Mouse (Mus musculus): ENCODE results near the gene Srrm3. TPM values are rescaled to one million over a fixed set of nuclear protein-coding genes. Genes with fewer than 3 reads are reported as not detected.

The Srrm3 gene
- total and polyA plus RNA-seq, 2 experiments: not detected

DNA sequence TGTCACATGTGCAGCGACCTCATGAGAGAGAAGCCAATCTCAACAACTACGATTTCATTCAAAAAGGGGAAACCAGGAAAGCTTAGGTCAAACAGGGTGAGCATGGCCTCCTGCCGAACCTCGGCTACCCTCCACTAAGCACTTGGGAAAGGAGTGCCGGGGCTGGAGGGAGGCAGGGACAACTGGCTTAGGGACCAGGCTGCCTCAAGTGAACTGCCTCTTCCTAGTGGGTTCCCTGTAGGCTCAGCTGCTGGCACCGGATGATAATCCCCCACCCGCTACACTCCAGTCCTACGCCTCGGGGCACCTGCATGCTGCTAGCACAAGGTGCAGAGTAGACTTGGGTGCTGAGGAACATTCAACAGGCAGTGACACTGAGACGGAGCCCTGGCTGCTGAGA, 103.0 kb downstream of the Srrm3 start:
- Histone ChIP-seq H3K4me3 (ENCODE audit: insufficient read depth, low read depth, low read length) (no peak overlapping the region), H3K36me3 (ENCODE audit: control insufficient read depth, insufficient read depth, low read length) (peaks cover 5% of the 10 kb centered on the region; the same call in 1 of the 2 replicates), H3K79me2 (ENCODE audit: control insufficient read depth, insufficient read depth, low read length) (peaks cover 8% of the 10 kb centered on the region; the same call in 1 of the 2 replicates), H3K27me3 (ENCODE audit: control insufficient read depth, insufficient read depth, low read length) (no peaks in the 10 kb centered on the region), H3K27ac (replicated peaks; ENCODE audit: insufficient read depth, low read depth, low read length) (peak overlapping the region; percentile 81; the same call in 1 of the 2 replicates), H3K4me1 (ENCODE audit: control insufficient read depth, insufficient read depth, low read length) (peaks cover 43% of the 10 kb centered on the region), H3K9ac (ENCODE audit: low read depth, low read length) (no peak overlapping the region)
- WGBS: 64% methylated on average over 10 of the region's 10 CpGs
- TF ChIP-seq POLR2A (IDR thresholded peaks at IDR 0.05; ENCODE audit: extremely low read depth, insufficient read depth, low read length) (no peak), CTCF (IDR thresholded peaks at IDR 0.05; ENCODE audit: low read depth, low read length) (no peak)
- peak; percentile 43 for DNase-seq (ENCODE audit: extremely low read depth, low read depth, low spot score)

DNA sequence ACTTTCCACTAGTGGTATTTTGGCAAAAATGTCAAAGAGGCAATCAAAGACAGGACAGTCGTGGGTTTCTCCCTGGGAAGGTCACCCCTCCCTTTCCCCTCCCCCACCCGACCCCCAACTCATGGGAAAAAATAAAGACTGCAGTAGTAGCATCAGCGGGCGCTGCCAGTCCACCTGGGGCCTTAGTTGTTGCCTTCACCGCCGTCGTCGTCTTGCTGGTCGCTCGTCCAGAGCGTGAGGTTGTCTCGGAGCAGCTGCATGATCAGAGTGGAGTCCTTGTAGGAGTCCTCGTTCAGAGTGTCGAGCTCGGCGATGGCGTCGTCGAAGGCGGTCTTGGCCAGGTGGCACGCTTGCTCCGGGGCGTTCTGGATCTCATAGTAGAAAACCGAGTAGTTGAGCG, 104.1 kb downstream of the Srrm3 start:
- no peak for DNase-seq (ENCODE audit: extremely low read depth, low read depth, low spot score)

DNA sequence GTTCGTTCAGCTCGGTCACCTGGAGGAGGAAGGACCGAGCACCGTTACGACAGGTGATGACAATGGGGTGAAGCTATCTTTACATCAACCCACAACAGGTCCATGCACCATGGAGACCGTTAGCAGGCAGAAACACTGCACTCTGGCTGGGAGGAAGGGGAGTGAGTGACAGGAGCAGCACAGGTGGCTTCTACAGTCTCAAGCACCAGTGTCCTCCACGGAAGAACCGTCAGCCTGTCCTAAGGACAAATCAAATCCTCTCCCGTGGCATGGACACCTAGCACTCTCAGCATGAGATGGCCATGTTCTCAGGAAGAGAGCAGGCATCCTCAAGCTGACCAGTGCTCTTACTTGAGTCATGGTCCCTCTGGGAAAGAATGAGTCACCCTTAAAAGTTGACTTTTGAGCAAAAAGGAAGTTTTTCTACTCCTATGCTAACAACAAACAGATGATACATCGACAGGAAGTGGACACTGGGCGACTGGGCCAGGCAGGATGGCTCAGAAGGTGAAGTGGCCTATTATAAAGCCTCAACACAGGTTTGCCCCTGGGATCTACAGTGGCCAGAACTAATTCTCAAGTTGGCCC, 105.0 kb downstream of the Srrm3 start:
- H3K27me3 ChIP-seq (ENCODE audit: control insufficient read depth, insufficient read depth, low read length): no peaks in the 10 kb centered on the region
- DNase-seq (ENCODE audit: extremely low read depth, low read depth, low spot score): no peak
- peaks cover 5% of the 10 kb centered on the region; the same call in 1 of the 2 replicates for H3K36me3 ChIP-seq (ENCODE audit: control insufficient read depth, insufficient read depth, low read length)
- H3K27ac ChIP-seq (replicated peaks; ENCODE audit: insufficient read depth, low read depth, low read length): no peak overlapping the region
- TF ChIP-seq POLR2A (IDR thresholded peaks at IDR 0.05; ENCODE audit: extremely low read depth, insufficient read depth, low read length) (no peak), CTCF (IDR thresholded peaks at IDR 0.05; ENCODE audit: low read depth, low read length) (no peak)
- H3K79me2 ChIP-seq (ENCODE audit: control insufficient read depth, insufficient read depth, low read length): peaks cover 13% of the 10 kb centered on the region; the same call in 1 of the 2 replicates
- no peak overlapping the region for H3K4me3 ChIP-seq (ENCODE audit: insufficient read depth, low read depth, low read length)
- 85% methylated on average over 11 of the region's 11 CpGs for WGBS
- H3K4me1 ChIP-seq (ENCODE audit: control insufficient read depth, insufficient read depth, low read length): peaks cover 50% of the 10 kb centered on the region
- no peak overlapping the region for H3K9ac ChIP-seq (ENCODE audit: low read depth, low read length)

More for the DNA sequence above, 104.1 kb downstream of the Srrm3 start:
- peaks cover 12% of the 10 kb centered on the region; the same call in 1 of the 2 replicates for H3K79me2 ChIP-seq (ENCODE audit: control insufficient read depth, insufficient read depth, low read length)
- no peaks in the 10 kb centered on the region for H3K27me3 ChIP-seq (ENCODE audit: control insufficient read depth, insufficient read depth, low read length)
- H3K4me3 ChIP-seq (ENCODE audit: insufficient read depth, low read depth, low read length): no peak overlapping the region
- peaks cover 5% of the 10 kb centered on the region; the same call in 1 of the 2 replicates for H3K36me3 ChIP-seq (ENCODE audit: control insufficient read depth, insufficient read depth, low read length)
- no peak overlapping the region for H3K9ac ChIP-seq (ENCODE audit: low read depth, low read length)
- WGBS: 90% methylated on average over 25 of the region's 25 CpGs
- H3K4me1 ChIP-seq (ENCODE audit: control insufficient read depth, insufficient read depth, low read length): peaks cover 50% of the 10 kb centered on the region
- TF ChIP-seq CTCF (IDR thresholded peaks at IDR 0.05; ENCODE audit: low read depth, low read length) (no peak), POLR2A (IDR thresholded peaks at IDR 0.05; ENCODE audit: extremely low read depth, insufficient read depth, low read length) (no peak)
- H3K27ac ChIP-seq (replicated peaks; ENCODE audit: insufficient read depth, low read depth, low read length): no peak overlapping the region

DNA sequence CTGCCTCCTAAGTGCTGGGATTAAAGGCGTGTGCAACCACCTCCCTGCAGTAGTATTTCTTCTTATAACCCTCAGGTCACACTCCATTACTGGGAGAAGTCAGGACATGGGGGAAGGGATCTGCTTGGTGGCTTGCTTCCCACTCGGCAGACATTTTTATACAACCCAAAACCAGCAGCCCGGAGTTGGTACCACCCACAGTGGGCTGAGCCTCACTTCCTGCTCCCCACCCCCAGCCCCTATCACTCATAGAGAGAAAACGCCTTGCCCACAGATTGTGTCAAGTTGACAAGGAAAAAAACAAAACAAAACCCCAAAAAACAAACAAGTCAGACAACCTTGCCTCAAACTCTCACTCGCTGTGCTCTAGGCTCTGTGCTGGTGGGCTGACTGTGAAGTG, 106.5 kb downstream of the Srrm3 start:
- Histone ChIP-seq H3K27ac (replicated peaks; ENCODE audit: insufficient read depth, low read depth, low read length) (no peak overlapping the region; the same call in 1 of the 2 replicates), H3K36me3 (ENCODE audit: control insufficient read depth, insufficient read depth, low read length) (peaks cover 5% of the 10 kb centered on the region; the same call in 1 of the 2 replicates), H3K79me2 (ENCODE audit: control insufficient read depth, insufficient read depth, low read length) (peaks cover 16% of the 10 kb centered on the region; the same call in 1 of the 2 replicates), H3K9ac (ENCODE audit: low read depth, low read length) (no peak overlapping the region), H3K4me1 (ENCODE audit: control insufficient read depth, insufficient read depth, low read length) (peaks cover 43% of the 10 kb centered on the region), H3K4me3 (ENCODE audit: insufficient read depth, low read depth, low read length) (no peak overlapping the region), H3K27me3 (ENCODE audit: control insufficient read depth, insufficient read depth, low read length) (no peaks in the 10 kb centered on the region)
- DNase-seq (ENCODE audit: extremely low read depth, low read depth, low spot score): no peak
- WGBS: 62% methylated on average over 5 of the region's 5 CpGs
- TF ChIP-seq CTCF (IDR thresholded peaks at IDR 0.05; ENCODE audit: low read depth, low read length) (no peak), POLR2A (IDR thresholded peaks at IDR 0.05; ENCODE audit: extremely low read depth, insufficient read depth, low read length) (no peak)

DNA sequence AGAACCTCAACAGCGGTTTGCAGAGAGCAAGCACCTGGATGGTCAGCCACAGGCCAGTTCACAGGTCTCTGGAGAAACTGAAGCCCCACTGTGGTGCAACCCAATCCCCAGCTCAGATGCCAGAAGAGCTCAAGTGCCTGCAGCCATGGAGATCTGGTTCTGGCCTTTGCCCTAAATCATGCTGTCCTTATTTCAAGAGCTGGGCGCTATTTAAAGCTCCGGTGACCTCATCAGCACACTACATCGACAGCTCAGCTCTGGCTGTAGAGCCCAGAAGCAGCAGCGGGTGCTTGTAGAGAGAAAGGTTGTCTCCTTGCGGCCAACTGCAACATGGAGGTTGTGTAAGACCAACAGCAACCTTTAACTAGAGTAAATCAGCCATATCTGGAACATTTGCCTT, 107.5 kb downstream of the Srrm3 start:
- DNase-seq (ENCODE audit: extremely low read depth, low read depth, low spot score): peak; percentile 86
- H3K4me3 ChIP-seq (ENCODE audit: insufficient read depth, low read depth, low read length): no peak overlapping the region
- H3K4me1 ChIP-seq (ENCODE audit: control insufficient read depth, insufficient read depth, low read length): peaks cover 36% of the 10 kb centered on the region
- peak overlapping the region; percentile 66 for H3K27ac ChIP-seq (replicated peaks; ENCODE audit: insufficient read depth, low read depth, low read length)
- H3K79me2 ChIP-seq (ENCODE audit: control insufficient read depth, insufficient read depth, low read length): peaks cover 22% of the 10 kb centered on the region; the same call in 1 of the 2 replicates
- 26% methylated on average over 6 of the region's 6 CpGs for WGBS
- H3K9ac ChIP-seq (ENCODE audit: low read depth, low read length): no peak overlapping the region
- TF ChIP-seq POLR2A (IDR thresholded peaks at IDR 0.05; ENCODE audit: extremely low read depth, insufficient read depth, low read length) (no peak), CTCF (IDR thresholded peaks at IDR 0.05; ENCODE audit: low read depth, low read length) (no peak)
- peaks cover 5% of the 10 kb centered on the region; the same call in 1 of the 2 replicates for H3K36me3 ChIP-seq (ENCODE audit: control insufficient read depth, insufficient read depth, low read length)
- H3K27me3 ChIP-seq (ENCODE audit: control insufficient read depth, insufficient read depth, low read length): no peaks in the 10 kb centered on the region

DNA sequence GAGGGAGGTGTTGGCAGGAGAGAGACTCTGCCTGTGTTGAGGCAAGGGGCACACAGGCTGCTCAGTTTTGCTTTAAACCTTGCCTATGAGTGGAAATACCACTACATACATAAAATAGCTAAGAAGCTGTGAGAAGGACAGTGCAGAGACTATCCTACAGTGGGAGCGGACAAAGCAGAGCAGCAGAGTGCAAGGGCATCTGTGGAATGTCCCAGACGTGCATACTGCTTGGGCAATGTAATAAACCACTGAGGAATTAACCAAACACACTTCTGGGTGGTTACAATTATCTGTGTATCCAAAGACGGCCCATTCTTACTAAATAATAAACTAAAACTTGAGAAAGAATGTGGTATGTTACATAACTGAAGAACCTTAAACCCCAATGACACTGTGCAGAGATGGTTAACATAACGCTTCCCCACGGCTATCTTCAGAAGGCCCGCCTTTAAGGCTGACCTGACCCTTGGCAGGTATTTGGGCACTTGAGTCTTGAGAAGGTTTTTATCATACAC, 109.4 kb downstream of the Srrm3 start:
- Histone ChIP-seq H3K4me1 (ENCODE audit: control insufficient read depth, insufficient read depth, low read length) (peaks cover 29% of the 10 kb centered on the region), H3K4me3 (ENCODE audit: insufficient read depth, low read depth, low read length) (no peak overlapping the region), H3K27me3 (ENCODE audit: control insufficient read depth, insufficient read depth, low read length) (no peaks in the 10 kb centered on the region), H3K9ac (ENCODE audit: low read depth, low read length) (no peak overlapping the region), H3K36me3 (ENCODE audit: control insufficient read depth, insufficient read depth, low read length) (peaks cover under 1% of the 10 kb centered on the region; the same call in 1 of the 2 replicates), H3K79me2 (ENCODE audit: control insufficient read depth, insufficient read depth, low read length) (peaks cover 27% of the 10 kb centered on the region; the same call in 1 of the 2 replicates), H3K27ac (replicated peaks; ENCODE audit: insufficient read depth, low read depth, low read length) (peak overlapping the region; percentile 47)
- TF ChIP-seq POLR2A (IDR thresholded peaks at IDR 0.05; ENCODE audit: extremely low read depth, insufficient read depth, low read length) (no peak), CTCF (IDR thresholded peaks at IDR 0.05; ENCODE audit: low read depth, low read length) (no peak)
- WGBS: 46% methylated on average over 6 of the region's 6 CpGs
- DNase-seq (ENCODE audit: extremely low read depth, low read depth, low spot score): no peak
